Mouse (Mus musculus) limb, embryonic 12.5 days (tissue): ENCODE measurements around the gene Katnb1. TPM values are rescaled to one million over a fixed set of nuclear protein-coding genes. Genes with fewer than 3 reads are reported as not detected.

Source experiments
- ATAC-seq: fragments of 200-750 bp; cut with Nextera tagmentation; 2 replicates; pipeline ENCODE4 v1.8.0; 2017; ENCODE audit warnings: low read depth, moderate TSS enrichment; ENCODE audit not compliant: insufficient number of reproducible peaks, insufficient read depth, low FRiP score, low TSS enrichment
- H3K27ac ChIP-seq: fragments of 300-500 bp; sonication (generic); 2 replicates; pipeline ENCODE4 v1.5.1; 2016; ENCODE audit warnings: mild to moderate bottlenecking, moderate library complexity
- H3K27me3 ChIP-seq: fragments of 300-500 bp; sonication (generic); 2 replicates; pipeline ENCODE4 v1.6.1; 2016; ENCODE audit warnings: mild to moderate bottlenecking, moderate library complexity
- H3K36me3 ChIP-seq: fragments of 300-500 bp; sonication (generic); 2 replicates; pipeline ENCODE4 v1.6.1; 2016; ENCODE audit warnings: mild to moderate bottlenecking, moderate library complexity
- H3K4me1 ChIP-seq: fragments of 300-500 bp; sonication (generic); replicated peaks from 2 replicates; pipeline ENCODE4 v1.6.1; 2016
- H3K4me2 ChIP-seq: fragments of 300-500 bp; sonication (generic); 2 replicates; pipeline ENCODE4 v1.6.1; 2016; ENCODE audit warnings: mild to moderate bottlenecking, moderate library complexity
- H3K4me3 ChIP-seq: fragments of 300-500 bp; sonication (generic); replicated peaks from 2 replicates; pipeline ENCODE4 v1.5.1; 2016; ENCODE audit warnings: mild to moderate bottlenecking
- H3K9ac ChIP-seq: fragments of 300-500 bp; sonication (generic); replicated peaks from 2 replicates; pipeline ENCODE4 v1.6.1; 2016; ENCODE audit warnings: mild to moderate bottlenecking, moderate library complexity
- H3K9me3 ChIP-seq: fragments of 300-500 bp; sonication (generic); 2 replicates; pipeline ENCODE4 v1.6.1; 2016; ENCODE audit warnings: mild to moderate bottlenecking, moderate library complexity
- WGBS: fragments of 180-500 bp; shearing (Covaris S2); methylation state at CpG from one replicate; pipeline ENCODE4 v1.1.7; 2016; 5-methylcytosine and 5-hydroxymethylcytosine counted together
- polyA plus RNA-seq: library from polyadenylated mRNA; unstranded; fragments of >200 nt; fragmentation: Nextera tagmentation; extraction: Ambion mirVana; gene quantifications from 2 replicates; pipeline ENCODE4 v1.2.1, GENCODE M21; 2016

The Katnb1 gene
- polyA plus RNA-seq, 1 experiment from 2014 or later: 27.6 TPM

DNA sequence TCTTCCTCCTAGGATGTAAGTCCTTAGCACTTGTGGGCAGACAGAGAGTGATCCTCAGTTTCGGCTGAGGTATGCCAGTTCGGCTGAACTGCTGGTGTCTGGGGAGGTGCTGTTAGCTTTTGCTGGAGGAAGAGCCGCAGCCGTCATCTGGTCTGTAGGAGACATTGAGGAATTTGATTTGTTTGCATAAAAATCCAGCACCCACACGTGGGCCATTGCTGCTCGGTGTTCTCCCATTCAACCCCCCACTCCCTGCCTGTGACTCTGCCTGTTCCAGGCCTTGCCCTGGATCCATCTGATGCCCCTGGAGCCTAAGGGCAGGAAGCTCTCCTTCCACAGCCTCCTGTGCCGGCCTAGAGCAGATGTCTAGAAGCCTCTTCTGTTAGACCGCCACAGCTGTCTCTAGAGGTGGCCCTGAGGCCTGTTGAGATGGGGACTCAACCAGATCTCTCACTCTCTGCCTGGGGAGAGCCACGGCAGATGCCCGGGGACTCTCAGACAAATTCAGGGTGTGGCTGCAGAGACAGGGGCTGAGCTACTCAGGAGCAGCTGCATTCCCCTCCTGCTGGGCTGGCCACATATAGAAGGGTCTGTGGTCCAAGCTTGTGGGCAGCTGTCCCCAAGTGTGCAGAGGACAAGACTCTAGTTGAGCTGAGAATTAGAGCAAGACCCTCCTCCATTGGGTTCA, 3.9 kb downstream of the Katnb1 start:
- WGBS: 84% methylated on average over 10 of the region's 10 CpGs
- no peaks in the 10 kb centered on the region for H3K27me3 ChIP-seq
- no peak overlapping the region for H3K27ac ChIP-seq
- H3K36me3 ChIP-seq: peaks cover 63% of the 10 kb centered on the region
- H3K4me2 ChIP-seq: no peak overlapping the region
- H3K9ac ChIP-seq: no peak overlapping the region
- H3K4me1 ChIP-seq: peaks cover 10% of the 10 kb centered on the region
- no peak overlapping the region for H3K4me3 ChIP-seq
- ATAC-seq: no peak
- no peaks in the 10 kb centered on the region for H3K9me3 ChIP-seq

- 87% methylated on average over 7 of the region's 7 CpGs for whole genome bisulfite sequencing
- H3K9me3 ChIP-seq: no peaks in the 10 kb centered on the region
- H3K27me3 ChIP-seq: no peaks in the 10 kb centered on the region
- H3K4me3 ChIP-seq: no peak overlapping the region
- H3K27ac ChIP-seq: no peak overlapping the region
- no peak for ATAC-seq
- H3K4me2 ChIP-seq: no peak overlapping the region
- no peak overlapping the region; the same call in 1 of the 2 replicates for H3K9ac ChIP-seq
- peaks cover 10% of the 10 kb centered on the region for H3K4me1 ChIP-seq
- peaks cover 70% of the 10 kb centered on the region for H3K36me3 ChIP-seq
Observed at GRCm38 (mm10) chr8:95085432-95086141, 4.6 kb downstream of the Katnb1 start.

DNA sequence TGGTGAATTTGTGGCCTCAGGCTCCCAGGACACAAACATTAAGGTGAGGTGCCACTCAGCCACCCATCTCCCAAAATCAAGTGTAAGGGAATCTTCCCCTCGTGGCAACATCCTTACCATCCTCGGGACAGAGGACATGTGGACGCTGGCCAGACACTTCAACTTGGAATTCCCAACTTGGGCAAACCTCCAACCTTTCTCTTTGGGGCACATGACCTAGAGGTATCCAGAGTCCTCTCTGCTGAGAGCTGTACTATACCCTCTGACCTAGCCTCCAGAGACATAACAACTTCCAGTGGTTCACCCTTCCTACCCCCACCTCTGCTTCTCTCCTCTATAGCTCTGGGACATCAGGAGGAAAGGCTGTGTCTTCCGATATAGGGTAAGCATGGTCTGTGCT, 12.6 kb downstream of the Katnb1 start:
- Histone ChIP-seq H3K9me3 (no peaks in the 10 kb centered on the region), H3K27me3 (no peaks in the 10 kb centered on the region), H3K9ac (no peak overlapping the region), H3K36me3 (peaks cover 93% of the 10 kb centered on the region), H3K27ac (no peak overlapping the region), H3K4me3 (no peak overlapping the region), H3K4me1 (no peaks in the 10 kb centered on the region), H3K4me2 (no peak overlapping the region)
- 91% methylated on average over 4 of the region's 4 CpGs for WGBS
- ATAC-seq: no peak

DNA sequence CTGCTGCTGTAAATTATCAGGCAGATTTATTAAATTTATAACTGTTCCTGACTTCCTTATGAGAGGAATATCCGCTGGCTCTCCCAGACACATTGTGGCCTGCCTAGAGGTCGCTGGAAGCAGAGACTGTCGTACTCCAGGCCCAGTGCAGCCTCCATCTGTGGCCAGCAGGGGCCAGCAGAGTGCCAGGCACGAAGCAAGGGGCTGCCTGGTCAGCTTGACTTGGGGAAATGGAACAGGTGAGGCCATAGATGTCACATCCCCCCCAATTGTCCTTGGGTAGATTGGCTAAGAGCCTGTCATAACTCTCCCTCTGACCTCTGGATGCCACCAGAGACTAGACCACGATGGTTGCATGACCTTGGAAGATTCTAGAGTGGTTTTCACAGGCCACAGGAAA, 18.0 kb downstream of the Katnb1 start:
- Histone ChIP-seq H3K9me3 (no peaks in the 10 kb centered on the region), H3K4me3 (no peak overlapping the region), H3K4me2 (no peak overlapping the region), H3K27ac (no peak overlapping the region), H3K4me1 (no peaks in the 10 kb centered on the region), H3K36me3 (peaks cover 90% of the 10 kb centered on the region), H3K27me3 (no peaks in the 10 kb centered on the region), H3K9ac (no peak overlapping the region)
- 30% methylated on average over 5 of the region's 5 CpGs for WGBS
- no peak for ATAC-seq

DNA sequence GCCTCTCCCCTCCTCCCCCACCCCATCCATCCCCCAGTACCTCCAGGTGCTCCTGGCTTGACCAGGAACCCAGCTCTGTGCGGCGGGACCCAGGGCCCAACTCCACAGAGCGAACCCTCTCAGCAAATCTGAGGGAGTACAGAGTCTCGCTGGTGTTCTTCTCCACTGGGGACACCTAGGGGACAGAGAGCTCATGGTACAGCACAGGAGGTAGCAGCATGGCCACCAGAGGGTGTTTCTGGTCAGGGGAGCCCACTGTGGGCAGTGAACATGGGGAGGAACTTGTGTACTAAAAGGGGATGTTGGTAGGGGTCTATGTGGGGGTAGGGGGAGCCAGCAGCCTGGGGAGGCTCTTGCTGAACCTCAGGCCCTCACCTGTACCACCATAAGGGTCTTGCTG, 21.0 kb downstream of the Katnb1 start:
- H3K27me3 ChIP-seq: no peaks in the 10 kb centered on the region
- H3K4me3 ChIP-seq: no peak overlapping the region
- no peak for ATAC-seq
- no peaks in the 10 kb centered on the region for H3K4me1 ChIP-seq
- no peak overlapping the region for H3K4me2 ChIP-seq
- H3K36me3 ChIP-seq: peaks cover 80% of the 10 kb centered on the region
- 86% methylated on average over 4 of the region's 4 CpGs for WGBS
- no peaks in the 10 kb centered on the region for H3K9me3 ChIP-seq
- no peak overlapping the region for H3K27ac ChIP-seq
- H3K9ac ChIP-seq: no peak overlapping the region

- no peaks in the 10 kb centered on the region for H3K27me3 ChIP-seq
- H3K9me3 ChIP-seq: no peaks in the 10 kb centered on the region
- H3K4me2 ChIP-seq: no peak overlapping the region
- no peak overlapping the region for H3K27ac ChIP-seq
- peaks cover 60% of the 10 kb centered on the region for H3K36me3 ChIP-seq
- no peaks in the 10 kb centered on the region for H3K4me1 ChIP-seq
- ATAC-seq: no peak
- no peak overlapping the region for H3K4me3 ChIP-seq
- H3K9ac ChIP-seq: no peak overlapping the region
- 78% methylated on average over 13 of the region's 13 CpGs for WGBS
Observed at GRCm38 (mm10) chr8:95107306-95107705, 26.3 kb downstream of the Katnb1 start.

DNA sequence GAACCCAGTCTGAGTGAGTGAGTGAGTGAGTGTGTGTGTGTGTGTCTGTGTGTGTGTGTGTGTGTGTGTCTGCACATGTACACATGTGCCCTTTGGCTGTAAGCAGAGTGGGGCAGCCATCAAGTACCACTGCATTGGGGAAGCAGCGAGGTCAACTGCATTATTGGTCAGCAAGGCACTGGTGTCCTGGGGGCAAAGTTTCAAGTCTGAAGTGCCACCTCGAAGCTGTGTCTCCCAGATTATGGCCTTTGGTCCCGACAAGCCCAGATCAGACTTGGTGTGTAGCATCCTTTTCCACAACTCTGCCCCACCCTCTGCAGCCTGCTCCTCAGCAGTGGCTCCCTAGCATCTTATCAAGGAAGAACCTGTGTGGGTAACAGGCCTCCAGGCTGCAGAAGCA, 31.6 kb downstream of the Katnb1 start:
- Histone ChIP-seq H3K27ac (no peak overlapping the region), H3K4me3 (no peak overlapping the region), H3K9ac (no peak overlapping the region), H3K9me3 (no peaks in the 10 kb centered on the region), H3K4me2 (no peak overlapping the region), H3K36me3 (peaks cover 22% of the 10 kb centered on the region), H3K27me3 (no peaks in the 10 kb centered on the region), H3K4me1 (no peaks in the 10 kb centered on the region)
- ATAC-seq: no peak
- 86% methylated on average over 3 of the region's 3 CpGs for WGBS

- Histone ChIP-seq H3K36me3 (peaks cover 19% of the 10 kb centered on the region; the same call in 1 of the 2 replicates), H3K27me3 (no peaks in the 10 kb centered on the region), H3K9ac (no peak overlapping the region), H3K27ac (no peak overlapping the region), H3K4me3 (no peak overlapping the region), H3K4me1 (no peaks in the 10 kb centered on the region), H3K4me2 (no peak overlapping the region), H3K9me3 (no peaks in the 10 kb centered on the region)
- WGBS: 73% methylated on average over 4 of the region's 4 CpGs
- ATAC-seq: no peak
Observed at GRCm38 (mm10) chr8:95113108-95113507, 32.1 kb downstream of the Katnb1 start.

DNA sequence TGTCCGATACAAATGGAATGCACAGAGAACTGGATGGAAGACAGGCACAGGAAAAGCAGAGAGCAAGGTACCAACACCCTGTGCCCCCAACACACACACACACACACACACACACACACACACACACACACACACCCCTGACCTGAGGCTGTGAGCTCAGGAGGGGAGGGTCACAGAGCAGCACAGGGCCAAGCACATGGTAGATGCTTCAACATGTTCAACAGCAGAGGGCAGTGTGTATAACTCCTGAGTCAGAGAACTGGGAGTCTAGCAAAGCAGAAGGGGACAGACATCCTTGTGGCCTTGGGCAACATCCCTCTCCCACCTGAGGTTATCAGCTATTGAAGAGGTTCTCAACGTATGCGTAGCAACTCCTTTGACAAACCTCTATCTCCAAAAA, 32.8 kb downstream of the Katnb1 start:
- no peak overlapping the region for H3K27ac ChIP-seq
- H3K4me1 ChIP-seq: no peaks in the 10 kb centered on the region
- no peaks in the 10 kb centered on the region for H3K27me3 ChIP-seq
- WGBS: 72% methylated on average over 3 of the region's 3 CpGs
- H3K4me2 ChIP-seq: no peak overlapping the region
- peak; percentile 63; the same call in 1 of the 2 replicates for ATAC-seq
- H3K9ac ChIP-seq: no peak overlapping the region
- H3K4me3 ChIP-seq: no peak overlapping the region
- no peaks in the 10 kb centered on the region for H3K9me3 ChIP-seq
- H3K36me3 ChIP-seq: peaks cover 13% of the 10 kb centered on the region; the same call in 1 of the 2 replicates

DNA sequence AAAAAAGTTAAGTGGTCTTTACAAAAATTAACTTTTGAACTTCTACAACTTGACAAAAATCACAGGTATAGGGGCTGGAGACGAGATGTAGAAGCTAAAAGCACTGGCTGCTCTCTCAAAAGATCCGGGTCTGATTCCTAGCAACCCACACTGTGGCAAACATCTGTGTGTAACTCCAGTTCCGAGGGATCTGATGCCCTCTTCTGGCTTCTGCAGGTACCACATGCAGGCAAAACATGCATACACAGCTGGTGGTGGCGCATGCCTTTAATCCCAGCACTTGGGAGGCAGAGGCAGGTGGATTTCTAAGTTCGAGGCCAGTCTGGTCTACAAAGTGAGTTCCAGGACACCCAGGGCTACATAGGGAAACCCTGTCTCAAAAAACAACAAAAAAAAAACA, 42.5 kb downstream of the Katnb1 start:
- Histone ChIP-seq H3K27me3 (no peaks in the 10 kb centered on the region), H3K36me3 (peaks cover 27% of the 10 kb centered on the region; the same call in 1 of the 2 replicates), H3K4me2 (no peak overlapping the region), H3K27ac (no peak overlapping the region), H3K4me3 (no peak overlapping the region), H3K9me3 (no peaks in the 10 kb centered on the region; the same call in 1 of the 2 replicates), H3K4me1 (no peaks in the 10 kb centered on the region), H3K9ac (no peak overlapping the region)
- WGBS: 94% methylated on average over 5 of the region's 5 CpGs
- no peak for ATAC-seq

GRCm38 (mm10) chr8:95126497-95126896, 45.5 kb downstream of the Katnb1 start:
- H3K9me3 ChIP-seq: no peaks in the 10 kb centered on the region; the same call in 1 of the 2 replicates
- H3K9ac ChIP-seq: no peak overlapping the region
- H3K27ac ChIP-seq: no peak overlapping the region
- no peaks in the 10 kb centered on the region for H3K27me3 ChIP-seq
- H3K4me1 ChIP-seq: no peaks in the 10 kb centered on the region
- 90% methylated on average over 11 of the region's 11 CpGs for WGBS
- no peak overlapping the region for H3K4me2 ChIP-seq
- peaks cover 32% of the 10 kb centered on the region; the same call in 1 of the 2 replicates for H3K36me3 ChIP-seq
- no peak overlapping the region for H3K4me3 ChIP-seq
- no peak for ATAC-seq
